Mouse (Mus musculus): ENCODE measurements around the gene Cwc22. TPM values are rescaled to one million over a fixed set of nuclear protein-coding genes. Genes with fewer than 3 reads are reported as not detected.

Gene Cwc22
- total RNA-seq, 2 experiments from 2014 or later = 26.0 to 26.2 TPM

DNA sequence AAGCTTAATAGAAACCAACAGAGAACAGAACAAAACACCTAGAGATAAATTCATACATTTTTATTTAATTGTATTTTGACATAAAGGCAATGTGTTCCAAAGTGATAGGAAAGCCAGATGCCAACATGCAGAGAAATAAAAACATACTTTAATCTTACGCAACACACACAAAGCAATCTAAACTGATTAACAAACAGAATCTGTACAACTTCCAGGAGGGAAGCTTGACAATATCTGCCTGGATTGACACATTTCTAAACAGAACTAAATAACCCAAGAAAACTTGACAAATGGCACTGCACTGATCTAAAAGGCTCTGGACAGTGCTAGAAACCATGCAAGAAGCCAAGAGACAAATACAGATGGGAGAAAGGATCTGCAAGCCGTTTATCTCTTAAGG lies 20.2 kb downstream of the Cwc22 start:
- no peak for DNase-seq (ENCODE audit: low spot score in 2 of 2)

DNA sequence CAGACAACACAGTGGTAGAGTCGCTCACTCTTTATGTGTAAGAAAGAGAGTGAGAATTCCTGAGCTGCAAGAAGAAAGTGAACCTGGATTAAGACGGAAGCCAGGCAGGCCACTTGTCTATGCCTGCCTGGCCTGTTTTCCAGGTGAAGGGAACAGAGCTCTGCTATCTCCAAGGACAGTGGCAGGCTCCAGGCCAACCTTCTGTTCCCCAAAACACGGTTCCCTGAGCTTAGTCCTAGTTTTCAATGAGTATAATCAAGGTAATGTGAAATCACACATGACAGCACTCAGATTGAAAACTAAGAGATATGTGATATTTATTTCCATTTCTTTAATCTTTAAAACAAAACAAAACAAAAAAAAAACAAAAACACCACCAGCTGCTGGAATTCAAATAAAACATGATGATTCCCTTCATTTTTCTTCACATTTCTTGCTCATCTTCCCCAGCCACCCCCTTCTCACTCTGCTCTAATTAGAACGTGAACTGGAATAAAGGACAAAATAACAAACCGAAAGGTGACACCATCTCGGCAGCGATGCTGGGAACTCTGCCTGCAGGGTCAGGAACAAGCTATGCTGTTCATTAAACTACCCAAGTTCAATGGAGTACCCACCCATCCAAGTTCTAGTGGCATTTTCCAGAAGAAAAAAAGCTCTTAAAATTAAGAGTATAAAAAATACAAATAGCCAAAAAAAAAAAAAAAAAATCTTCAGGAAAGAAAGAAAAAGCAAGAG lies 20.8 kb downstream of the Cwc22 start:
- DNase-seq (ENCODE audit: low spot score in 2 of 2) = no peak

DNA sequence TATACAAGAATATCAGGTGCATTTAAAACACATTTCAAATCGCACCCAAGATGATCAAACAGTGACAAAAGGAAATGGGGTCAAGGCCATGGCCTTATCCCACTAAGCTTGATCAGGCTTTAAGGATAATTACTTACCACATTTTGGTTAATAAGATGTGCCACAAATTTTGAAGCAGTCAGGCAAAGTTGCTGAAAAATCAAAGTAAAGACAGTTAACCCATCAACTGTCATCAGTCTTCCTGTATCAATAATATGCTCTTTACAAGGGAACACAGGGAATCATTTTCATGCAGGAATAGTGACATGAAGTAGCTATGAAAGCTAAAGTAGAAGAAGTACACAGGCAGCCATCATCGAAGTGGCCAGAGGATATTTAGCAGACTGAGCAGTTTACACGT lies 22.2 kb downstream of the Cwc22 start:
- DNase-seq (ENCODE audit: low spot score in 2 of 2) = no peak

DNA sequence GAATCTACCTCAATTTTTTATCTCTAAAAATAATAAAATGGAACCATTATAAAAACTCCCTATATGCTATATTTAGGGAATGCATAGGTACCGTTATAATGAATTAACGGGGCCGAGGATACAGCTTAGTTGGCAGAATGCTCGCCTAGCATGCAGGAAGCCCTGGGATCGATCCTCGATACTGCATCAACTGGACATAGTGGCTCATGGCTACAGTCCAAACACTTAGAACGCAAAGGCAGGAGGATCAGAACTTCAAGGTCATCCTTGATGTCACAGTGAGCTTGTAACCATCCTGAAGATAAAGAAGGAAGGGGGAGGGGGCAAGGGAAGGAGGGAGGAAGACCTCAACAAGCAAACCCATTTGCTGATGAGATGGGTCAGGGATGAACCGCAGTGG lies 23.0 kb downstream of the Cwc22 start:
- DNase-seq (ENCODE audit: low spot score in 2 of 2) = no peak

DNA sequence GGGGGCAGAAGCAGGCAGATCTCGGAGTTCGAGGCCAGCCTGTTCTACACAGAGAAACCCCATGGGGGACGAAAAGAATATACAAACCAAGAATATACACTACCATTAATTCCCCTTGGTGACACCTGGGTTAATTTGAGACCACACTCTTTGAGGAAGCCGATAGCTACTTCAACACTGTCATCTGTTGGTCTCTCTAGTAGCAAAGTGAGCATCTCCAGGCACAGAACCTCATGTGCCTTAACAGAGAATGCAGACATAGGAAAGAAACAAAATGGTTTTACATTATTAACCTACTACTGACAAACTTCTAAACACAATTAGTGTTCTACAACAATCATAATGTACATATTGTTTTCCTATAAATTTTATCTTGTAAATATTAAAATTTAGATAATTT lies 24.9 kb downstream of the Cwc22 start:
- DNase-seq (ENCODE audit: low spot score in 2 of 2) = no peak

DNA sequence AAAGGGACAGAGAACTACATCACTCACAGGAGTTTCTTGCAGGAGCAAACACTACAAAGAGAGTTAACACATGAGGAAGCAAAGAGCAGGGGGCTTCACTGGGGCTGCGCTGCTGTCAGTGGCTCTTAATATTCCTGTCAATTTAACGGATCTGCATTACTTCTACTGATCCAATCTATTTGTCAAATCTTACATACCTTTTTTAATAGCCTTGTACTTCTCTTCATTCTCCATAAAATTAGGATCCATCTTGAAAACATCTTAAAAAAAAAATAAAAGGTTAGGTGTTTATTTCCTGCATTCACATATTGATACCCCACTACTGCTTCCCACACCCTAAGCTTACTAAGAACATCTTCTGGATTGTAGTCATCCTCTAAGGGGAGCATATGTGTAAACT lies 25.6 kb downstream of the Cwc22 start:
- no peak for DNase-seq (ENCODE audit: low spot score in 2 of 2)

DNA sequence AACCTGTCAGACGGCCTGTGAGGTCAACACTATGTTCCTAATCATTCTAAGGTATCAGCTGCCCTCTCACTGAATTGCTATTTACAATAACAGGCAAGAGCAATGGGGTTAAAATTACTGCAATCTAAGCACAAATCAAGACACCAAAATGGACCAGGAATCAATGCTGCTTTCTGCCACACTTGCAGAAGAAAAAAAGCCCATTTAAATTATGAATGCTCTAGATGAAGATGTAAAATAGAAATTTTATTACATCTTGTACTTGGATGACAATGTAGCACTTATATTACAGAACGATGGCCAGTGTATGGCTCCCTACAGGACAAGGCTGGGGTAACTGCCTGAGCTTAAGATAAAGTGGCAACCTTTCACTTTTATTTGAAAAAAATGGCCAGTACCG lies 27.7 kb downstream of the Cwc22 start:
- DNase-seq (ENCODE audit: low spot score in 2 of 2) = no peak

DNA sequence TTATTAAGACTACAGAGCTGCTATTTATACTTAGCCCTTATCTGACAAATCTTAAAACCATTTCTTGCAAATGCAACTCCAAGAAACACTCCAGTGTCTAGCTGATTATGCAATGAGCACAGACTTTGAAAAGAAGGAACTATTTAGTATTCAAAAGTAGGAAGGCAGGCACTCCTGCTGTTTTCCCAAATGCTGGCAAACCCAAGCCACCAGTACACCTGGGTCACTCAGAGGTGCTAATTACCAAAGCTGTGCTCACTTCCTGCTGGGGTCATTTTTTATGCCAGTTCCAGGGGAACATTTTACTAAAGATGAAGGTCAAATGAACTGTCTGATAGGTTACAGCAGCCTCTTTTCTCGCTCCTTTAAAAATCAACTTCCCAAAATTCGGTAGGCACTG lies 28.2 kb downstream of the Cwc22 start:
- peak in 1 of 2 experiments; percentile 43 for DNase-seq (ENCODE audit: low spot score in 2 of 2)

DNA sequence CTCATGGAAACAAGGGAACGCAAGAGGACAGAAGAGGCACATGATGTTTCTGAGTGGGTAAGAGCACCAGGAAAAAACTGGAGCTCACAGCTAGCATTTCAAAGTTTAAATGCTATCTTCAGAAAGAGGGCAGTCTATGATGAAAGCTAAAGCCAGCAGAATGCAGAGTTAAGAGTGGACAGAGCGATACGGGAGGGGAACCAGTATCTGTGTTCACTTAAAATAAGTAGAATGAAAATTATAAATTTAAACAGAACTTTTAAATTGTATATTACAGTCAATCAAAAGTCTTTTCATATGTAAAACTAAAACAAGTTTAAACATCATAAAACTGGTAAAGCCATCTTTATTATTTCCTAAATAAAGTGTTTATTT lies 28.8 kb downstream of the Cwc22 start:
- DNase-seq (ENCODE audit: low spot score in 2 of 2) = no peak

DNA sequence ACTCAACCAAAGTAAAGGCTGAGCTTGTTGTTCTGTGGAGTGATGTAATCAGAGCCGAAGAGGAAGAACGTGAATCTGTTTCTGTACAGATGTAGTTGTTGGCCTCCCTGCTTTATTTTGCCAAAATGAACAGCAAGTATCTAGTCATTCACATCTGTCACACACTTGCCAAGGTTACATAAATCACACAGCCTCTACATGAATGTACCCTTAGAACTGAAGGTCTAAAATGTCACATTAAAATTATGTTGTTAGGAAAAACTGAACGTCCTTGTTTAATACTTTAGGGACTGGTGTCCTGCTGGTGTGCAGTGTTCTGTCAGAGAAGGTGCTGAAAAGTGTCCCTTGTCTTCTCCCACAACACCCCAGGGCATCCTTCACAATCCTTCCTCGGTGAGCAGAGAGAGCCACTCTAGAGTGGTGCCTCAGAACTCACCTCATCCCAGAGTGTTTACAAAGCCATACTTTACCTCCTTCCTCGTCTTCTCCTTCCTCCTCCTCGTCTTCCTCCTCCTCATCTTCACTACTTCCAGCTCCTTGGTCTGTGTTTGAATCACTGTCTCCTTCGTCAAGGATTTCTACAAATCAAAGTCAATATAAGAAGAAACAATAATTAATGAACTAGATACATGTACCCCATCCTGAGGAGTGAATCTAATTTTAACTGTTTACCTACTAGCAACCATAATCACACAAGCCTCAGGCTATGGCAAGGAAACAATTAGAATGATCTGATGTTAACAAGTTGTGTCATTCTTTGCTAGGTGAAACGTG lies 29.4 kb downstream of the Cwc22 start:
- DNase-seq (ENCODE audit: low spot score in 2 of 2) = no peak

DNA sequence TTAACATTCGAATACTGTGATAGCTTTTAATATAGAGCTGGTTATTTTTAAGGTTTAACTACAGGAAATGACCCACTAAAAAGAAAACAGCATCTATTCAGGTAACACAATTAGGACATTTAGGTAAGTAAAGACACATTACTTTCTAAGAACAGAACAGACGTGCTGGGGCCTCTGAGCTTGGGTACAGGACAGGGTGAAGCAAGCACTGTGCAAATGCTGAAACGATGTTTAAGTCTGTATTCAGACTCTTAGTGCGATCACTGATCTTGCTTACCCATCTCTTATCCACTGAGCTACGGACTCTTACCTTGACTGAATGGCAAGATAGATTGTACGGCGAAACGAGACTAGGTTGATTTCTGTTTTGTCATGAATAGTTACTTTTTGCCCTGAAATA lies 31.0 kb downstream of the Cwc22 start:
- DNase-seq (ENCODE audit: low spot score in 2 of 2) = no peak

DNA sequence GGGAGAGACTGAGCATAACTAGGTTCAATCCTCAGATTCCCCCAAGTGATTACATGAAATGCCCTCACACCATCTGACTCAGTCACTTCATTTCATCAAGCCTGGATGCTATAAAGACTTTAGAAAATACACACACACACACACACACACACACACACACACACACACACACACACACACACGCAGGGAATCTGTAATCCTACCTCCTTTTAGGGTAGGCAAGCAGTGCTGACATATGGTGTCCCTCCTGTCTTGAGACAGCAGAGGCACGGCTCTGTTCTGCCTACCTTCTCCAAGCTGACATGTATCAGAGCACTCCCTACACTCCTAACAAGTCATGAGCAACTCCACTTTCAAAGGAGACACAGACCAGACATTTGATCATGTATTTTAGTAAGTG lies 32.5 kb downstream of the Cwc22 start:
- peak in 1 of 2 experiments; percentile 58 for DNase-seq (ENCODE audit: low spot score in 2 of 2)

DNA sequence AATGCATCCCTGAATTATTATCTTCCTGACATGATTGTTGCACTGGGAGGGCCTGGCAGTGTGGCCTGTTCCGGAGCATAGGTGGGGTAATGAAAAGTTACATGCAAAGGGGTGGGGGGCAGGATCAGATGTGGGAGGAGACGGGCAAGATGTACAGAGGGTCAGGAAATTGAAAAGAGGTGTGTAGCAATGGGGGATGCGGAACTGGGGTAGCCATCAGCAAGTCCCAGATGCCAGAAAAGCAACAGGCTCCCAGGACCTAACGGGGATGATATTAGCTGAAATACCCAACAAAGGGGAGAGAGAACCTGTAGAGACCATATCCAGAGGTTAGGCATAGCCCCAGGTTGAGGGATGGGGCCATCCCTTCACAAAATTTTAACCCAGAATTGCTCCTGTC lies 34.0 kb downstream of the Cwc22 start:
- DNase-seq (ENCODE audit: low spot score in 2 of 2) = no peak

DNA sequence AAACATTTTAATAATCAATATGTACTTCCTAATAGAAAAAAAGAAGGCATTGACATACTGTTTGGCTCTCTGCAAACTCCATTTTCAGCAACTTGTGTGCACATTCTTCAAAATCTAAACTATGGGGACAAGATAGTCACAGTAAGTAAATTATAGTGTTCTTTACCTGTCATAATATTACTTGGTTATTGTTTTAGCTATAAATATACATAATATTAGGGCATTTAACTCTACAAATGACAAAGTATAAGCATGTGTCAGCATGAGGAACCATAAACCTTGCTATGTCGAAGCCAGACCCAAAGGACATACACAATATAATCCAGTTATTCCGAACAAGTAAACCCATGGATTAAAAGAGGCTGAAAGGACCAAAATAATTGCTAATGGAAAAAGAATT lies 34.7 kb downstream of the Cwc22 start:
- no peak for DNase-seq (ENCODE audit: low spot score in 2 of 2)

DNA sequence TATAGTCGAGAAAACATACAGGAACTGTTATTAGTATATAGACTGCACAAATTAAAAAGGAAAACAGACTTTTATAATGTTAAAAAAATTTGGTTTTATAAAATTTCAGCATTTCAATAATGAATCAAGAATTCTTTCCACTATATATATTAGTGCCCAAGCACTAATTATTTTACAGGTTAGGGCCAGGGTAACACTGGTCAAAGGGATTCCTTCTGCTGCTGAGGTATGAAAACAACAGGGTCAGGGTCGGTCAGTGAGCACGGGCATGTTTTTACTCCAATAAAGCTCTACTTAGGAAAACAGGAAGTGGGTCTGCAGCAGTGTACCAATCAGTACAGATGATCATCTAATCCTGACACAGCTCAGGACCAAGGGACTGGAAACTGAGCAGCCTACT lies 36.0 kb downstream of the Cwc22 start:
- DNase-seq (ENCODE audit: low spot score in 2 of 2) = no peak

DNA sequence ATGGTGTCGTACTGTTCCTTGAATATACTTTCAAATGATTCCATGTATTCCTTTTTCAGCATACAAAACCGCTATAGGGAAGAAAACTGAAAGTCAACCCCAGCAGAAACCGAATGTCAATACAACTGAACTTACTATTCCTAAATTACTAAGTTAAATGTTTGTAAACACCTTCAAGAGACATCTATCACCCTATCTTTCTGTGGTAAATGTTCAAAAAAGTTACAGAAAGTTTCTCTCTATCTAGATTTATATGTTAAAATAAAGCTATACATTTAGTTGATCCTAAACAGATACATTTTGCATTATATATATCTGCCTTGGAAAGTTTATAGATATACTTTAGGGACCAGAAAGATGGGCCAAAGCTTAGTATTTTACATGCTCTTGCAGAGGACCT lies 39.0 kb downstream of the Cwc22 start:
- no peak for DNase-seq (ENCODE audit: low spot score in 2 of 2)

DNA sequence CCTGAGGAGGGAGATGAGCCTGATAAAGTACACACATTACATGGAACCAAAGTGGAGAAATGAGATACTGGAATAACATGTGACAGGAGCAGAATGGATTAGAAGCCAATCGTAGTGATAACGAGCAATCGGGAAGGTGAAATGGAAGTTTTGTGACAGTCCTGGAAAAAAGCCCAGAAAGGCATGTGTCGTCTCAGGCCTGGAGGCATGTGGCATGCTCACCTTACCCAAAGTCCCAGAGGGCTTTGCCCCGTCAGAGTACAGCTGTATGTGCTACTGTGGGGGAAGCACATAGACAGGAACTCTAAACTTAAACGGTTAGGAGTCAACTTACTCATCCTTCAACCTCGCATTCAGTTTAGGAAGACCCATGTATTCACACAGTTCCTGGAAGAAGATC lies 41.2 kb downstream of the Cwc22 start:
- DNase-seq (ENCODE audit: low spot score in 2 of 2) = no peak

DNA sequence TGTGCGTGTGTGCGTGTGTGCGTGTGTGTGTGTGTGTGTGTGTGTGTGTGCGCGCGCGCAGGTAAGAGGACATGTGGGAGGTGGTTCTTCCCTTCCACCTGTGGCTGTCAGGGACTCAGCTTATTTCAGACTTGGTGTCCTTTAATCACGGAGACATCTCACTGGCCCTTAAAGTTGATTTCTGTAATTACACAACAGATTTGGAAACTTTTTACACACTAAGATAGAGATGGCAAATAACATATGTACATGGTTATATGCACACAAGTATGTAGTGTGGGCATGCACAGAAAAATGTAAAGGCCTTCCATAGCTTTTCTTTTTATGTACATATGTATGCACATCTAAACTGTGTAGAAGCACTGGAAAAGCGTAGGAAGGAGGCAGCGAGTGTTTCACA lies 41.7 kb downstream of the Cwc22 start:
- DNase-seq (ENCODE audit: low spot score in 2 of 2) = no peak

DNA sequence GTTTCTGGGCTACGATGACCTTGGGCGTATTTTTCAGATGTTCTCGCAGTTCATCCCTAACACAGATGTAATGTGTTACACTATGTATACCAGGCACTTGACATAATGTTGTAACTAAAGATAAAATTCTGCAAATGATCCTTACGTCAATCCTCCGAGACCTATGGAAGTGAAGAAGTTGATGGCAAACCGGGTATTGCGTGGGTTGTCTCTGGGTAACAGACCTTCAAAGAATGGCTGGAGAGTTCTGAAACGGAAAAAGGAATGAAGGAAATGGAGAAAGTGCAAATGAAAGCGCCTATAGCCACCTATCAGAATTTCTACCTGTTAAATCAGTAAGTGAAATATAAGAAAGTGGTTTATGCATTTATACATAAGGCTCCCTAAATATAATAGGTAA lies 42.2 kb downstream of the Cwc22 start:
- no peak for DNase-seq (ENCODE audit: low spot score in 2 of 2)

DNA sequence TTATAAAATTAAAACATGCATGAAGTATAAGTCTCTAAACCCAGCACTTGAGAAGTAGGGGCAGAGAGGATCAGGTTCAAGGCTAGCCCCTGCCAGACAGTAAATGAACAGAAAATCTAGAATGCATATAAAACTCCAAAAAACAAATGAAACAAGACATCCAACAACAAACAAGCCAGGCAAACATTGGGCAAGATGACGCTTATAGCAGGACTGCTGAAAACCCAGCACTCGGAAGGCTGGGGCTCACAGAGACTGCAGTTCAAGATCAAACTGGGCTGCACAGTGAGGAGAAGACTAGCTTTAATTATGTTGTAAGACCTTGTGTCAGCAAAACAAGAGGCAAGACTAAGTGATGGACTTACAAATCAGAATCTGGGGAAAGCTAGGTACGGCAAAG lies 43.1 kb downstream of the Cwc22 start:
- DNase-seq (ENCODE audit: low spot score in 2 of 2) = no peak

DNA sequence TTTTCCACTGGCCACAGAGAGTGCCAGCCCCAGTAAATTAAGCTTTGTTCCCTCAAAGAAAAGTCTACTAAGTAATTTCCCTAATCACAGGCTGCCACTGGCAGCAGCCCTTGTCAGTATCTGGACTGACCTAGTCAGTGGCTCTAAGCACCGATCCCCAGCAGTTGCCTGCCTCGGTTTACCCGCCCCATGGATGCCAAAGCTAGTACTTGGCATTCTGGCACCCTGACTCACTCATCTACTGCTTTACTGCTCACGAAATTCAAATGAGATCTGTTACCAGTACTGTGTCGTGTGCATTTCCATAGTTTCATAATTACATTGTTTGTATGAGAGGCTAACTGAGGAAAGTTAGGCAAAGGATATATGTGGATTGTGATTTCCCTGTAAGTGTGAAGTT lies 44.9 kb downstream of the Cwc22 start:
- DNase-seq (ENCODE audit: low spot score in 2 of 2) = no peak

DNA sequence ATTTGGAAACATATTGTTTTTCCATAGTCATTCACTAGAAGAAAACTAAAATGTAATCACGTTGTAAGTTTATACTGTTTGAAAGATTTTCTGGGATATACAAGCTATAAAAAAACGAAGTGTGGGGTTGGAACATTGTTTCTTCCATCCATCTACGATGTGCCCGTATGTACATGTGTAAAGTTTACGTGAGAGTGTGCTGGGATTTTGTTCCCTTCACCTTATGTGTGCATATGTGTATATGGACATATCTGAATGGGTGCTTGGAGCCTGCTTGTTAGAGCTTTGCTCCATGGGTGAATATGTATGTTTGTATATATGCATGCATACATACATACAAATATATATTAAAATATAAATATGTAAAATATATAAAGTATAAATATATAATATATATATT lies 45.4 kb downstream of the Cwc22 start:
- DNase-seq (ENCODE audit: low spot score in 2 of 2) = no peak

DNA sequence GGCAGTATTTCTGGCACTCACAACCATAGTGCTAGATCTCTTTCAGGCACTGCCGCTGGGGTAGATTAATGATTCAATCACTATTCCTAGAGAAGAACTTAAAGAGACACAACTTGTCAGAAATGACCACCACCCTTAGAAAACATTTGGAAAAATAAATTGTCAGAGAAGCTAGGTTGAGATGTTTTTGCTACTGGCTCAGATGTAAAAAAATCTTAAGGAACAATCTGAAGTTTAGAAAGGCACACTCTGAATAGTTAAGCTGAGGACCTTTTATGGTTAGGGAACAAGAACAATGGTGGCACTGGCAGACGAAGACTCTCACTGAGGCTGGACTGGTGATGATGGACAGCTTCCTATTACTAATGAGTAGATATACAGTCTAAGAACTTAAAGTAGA lies 46.1 kb downstream of the Cwc22 start:
- no peak for DNase-seq (ENCODE audit: low spot score in 2 of 2)

Data from layer of hippocampus, adult 18-20 months (tissue).